Mouse (Mus musculus): ENCODE measurements around the gene Stfa3. TPM values are rescaled to one million over a fixed set of nuclear protein-coding genes. Genes with fewer than 3 reads are reported as not detected.
"Not testable (repeated sequence)": the region's sequence is repeated elsewhere in the genome, so short reads cannot be mapped to it uniquely, and the experiment has no call there.

Stfa3 gene
- polyA plus RNA-seq, 1 experiment from 2014 or later: not detected

DNA sequence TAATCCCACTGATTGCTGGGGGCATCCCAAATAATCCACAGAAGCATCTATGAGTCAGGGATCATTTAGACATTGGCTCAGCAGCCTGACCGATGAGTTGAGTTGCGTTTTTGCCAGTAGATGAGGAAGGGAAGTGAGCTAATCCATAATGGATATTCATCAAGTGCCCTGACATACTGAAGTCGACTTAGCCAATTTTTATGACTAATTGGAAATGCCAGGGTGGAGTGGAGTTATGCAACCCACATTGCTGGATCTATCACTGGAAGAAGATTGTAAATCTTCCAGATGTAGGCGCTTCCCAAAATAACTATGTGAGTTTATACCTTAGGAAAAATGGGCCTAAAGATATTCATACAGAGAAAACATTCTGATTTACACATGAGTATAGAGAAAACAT is 8.9 kb upstream of the Stfa3 start:
- no peaks in the 10 kb centered on the region for H3K4me1 ChIP-seq
- no peaks in the 10 kb centered on the region for H3K36me3 ChIP-seq
- no peaks in the 10 kb centered on the region for H3K9me3 ChIP-seq (replicated peaks)
- DNase-seq (ENCODE audit: low spot score): no peak
- 90% methylated on average over 4 of the region's 4 CpGs for WGBS
- no peak overlapping the region for H3K27ac ChIP-seq
- H3K4me3 ChIP-seq: no peak overlapping the region
- no peaks in the 10 kb centered on the region for H3K27me3 ChIP-seq (ENCODE audit: low read depth, poor library complexity, severe bottlenecking)

DNA sequence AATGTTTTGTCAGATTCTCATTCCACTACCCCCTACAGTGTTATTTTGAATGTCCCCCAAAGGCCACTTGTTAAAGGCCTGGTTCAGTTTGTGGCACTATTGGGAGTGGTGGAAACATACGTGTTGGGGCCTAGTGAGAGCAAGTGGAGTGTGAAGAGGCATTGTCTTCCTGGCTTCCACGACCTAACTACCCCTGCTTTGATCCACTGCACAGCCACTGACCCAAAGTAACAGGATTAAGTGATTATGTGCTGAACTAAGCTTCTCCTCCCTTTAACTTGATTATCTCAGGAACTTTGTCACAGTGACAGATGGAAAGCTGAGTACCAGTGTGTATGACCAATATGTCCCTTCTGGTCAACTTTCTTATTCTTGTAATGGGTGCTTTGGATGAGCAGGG is 5.2 kb upstream of the Stfa3 start:
- no peak overlapping the region for H3K4me3 ChIP-seq
- no peaks in the 10 kb centered on the region for H3K27me3 ChIP-seq (ENCODE audit: low read depth, poor library complexity, severe bottlenecking)
- no peak for DNase-seq (ENCODE audit: low spot score)
- no peaks in the 10 kb centered on the region for H3K9me3 ChIP-seq (replicated peaks)
- no peaks in the 10 kb centered on the region for H3K4me1 ChIP-seq
- H3K36me3 ChIP-seq: no peaks in the 10 kb centered on the region
- 71% methylated on average over 2 of the region's 2 CpGs for whole genome bisulfite sequencing
- H3K27ac ChIP-seq: no peak overlapping the region

DNA sequence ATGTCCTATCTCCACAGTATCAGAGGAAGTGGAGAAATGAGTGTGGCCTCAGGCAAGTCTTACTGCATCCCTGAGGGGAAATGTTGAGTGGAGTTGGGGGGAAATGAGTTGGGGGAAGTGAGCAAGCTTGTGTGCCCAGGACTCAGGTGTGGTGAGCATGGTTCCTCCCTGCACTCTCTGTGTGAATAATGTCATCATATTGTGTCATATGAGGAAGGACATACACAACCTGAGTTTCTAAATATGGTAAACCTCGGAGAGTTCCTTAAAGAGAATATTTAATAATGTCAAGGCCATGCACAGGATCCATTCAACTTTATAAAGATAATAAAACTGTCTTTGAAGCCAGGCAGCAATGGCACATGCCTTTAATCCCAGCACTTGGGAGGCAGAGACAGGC is 34.2 kb downstream of the Stfa3 start:
- WGBS: 83% methylated on average over 1 of the region's 1 CpGs
- not testable (repeated sequence) for H3K9me3 ChIP-seq (replicated peaks); DNase-seq (ENCODE audit: low spot score)

DNA sequence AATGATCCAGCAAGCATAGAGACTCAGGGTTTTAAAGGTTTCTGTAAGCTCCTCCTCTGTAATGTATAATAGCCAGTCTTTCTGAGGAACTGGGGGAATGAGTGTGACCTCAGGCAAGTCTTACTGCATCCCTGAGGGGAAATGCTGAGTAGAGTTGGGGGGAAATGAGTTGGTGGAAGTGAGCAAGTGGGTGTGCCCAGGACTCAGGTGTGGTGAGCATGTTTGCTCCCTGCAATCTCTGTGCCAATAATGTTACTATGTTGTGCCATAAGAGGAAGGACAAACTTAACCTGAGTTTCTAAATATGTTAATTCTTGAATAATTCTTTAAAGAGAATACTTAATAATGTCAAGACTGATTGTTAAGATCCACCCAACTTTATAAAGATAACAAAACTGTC is 46.8 kb downstream of the Stfa3 start, which contains the start of gene Stfa2:
Gene Stfa2 (minus strand): TSS at position 101 of the 400 bp plus-strand sequence.
- Histone ChIP-seq H3K27me3 (ENCODE audit: low read depth, poor library complexity, severe bottlenecking) (no peaks in the 10 kb centered on the region), H3K9me3 (replicated peaks) (no peaks in the 10 kb centered on the region), H3K4me3 (no peak within 1 kb of the TSS), H3K4me1 (no peaks in the 10 kb centered on the region), H3K36me3 (no peaks in the 10 kb centered on the region), H3K27ac (no peak within 1 kb of the TSS)
- DNase-seq (ENCODE audit: low spot score): no peak

More for the DNA sequence above, 34.2 kb downstream of the Stfa3 start:
- H3K36me3 ChIP-seq; H3K4me3 ChIP-seq; H3K4me1 ChIP-seq; H3K27ac ChIP-seq; H3K27me3 ChIP-seq (ENCODE audit: low read depth, poor library complexity, severe bottlenecking): not testable (repeated sequence)

Other genes with a start within 250 kb of the Stfa3 start
- not detected in 2 replicates for gene Gm5416, start 245.0 kb downstream of the Stfa3 start, polyA plus RNA-seq (2016; fragmentation: Nextera tagmentation; extraction: Ambion mirVana)
- 0.49 TPM in 1 of 2 replicates, not detected in the other for gene 2010005H15Rik, start 233.9 kb downstream of the Stfa3 start, polyA plus RNA-seq (2016; fragmentation: Nextera tagmentation; extraction: Ambion mirVana)
- gene Stfa1, start 178.4 kb downstream of the Stfa3 start, polyA plus RNA-seq (2016; fragmentation: Nextera tagmentation; extraction: Ambion mirVana): 0.35 and 1.7 TPM in 2 replicates
- not detected in 2 replicates for gene BC117090, start 121.1 kb downstream of the Stfa3 start, polyA plus RNA-seq (2016; fragmentation: Nextera tagmentation; extraction: Ambion mirVana)
- 0.38 TPM in 1 of 2 replicates, not detected in the other for gene BC100530, start 87.6 kb downstream of the Stfa3 start, polyA plus RNA-seq (2016; fragmentation: Nextera tagmentation; extraction: Ambion mirVana)
- gene Stfa2, start 46.9 kb downstream of the Stfa3 start, polyA plus RNA-seq (2016; fragmentation: Nextera tagmentation; extraction: Ambion mirVana): not detected in 2 replicates
- 0.13 and 0.14 TPM in 2 replicates for gene Casr, start 106.7 kb upstream of the Stfa3 start, polyA plus RNA-seq (2016; fragmentation: Nextera tagmentation; extraction: Ambion mirVana)
- 0.30 and 0.55 TPM in 2 replicates for gene Cd86, start 210.7 kb upstream of the Stfa3 start, polyA plus RNA-seq (2016; fragmentation: Nextera tagmentation; extraction: Ambion mirVana)
- gene Ildr1, start 238.6 kb upstream of the Stfa3 start, polyA plus RNA-seq (2016; fragmentation: Nextera tagmentation; extraction: Ambion mirVana): 0.36 and 0.71 TPM in 2 replicates

Data from limb, embryonic 10.5 days (tissue).